Mouse (Mus musculus): ENCODE measurements at regions not wholly inside any gene's neighbourhood (a gene's known extent, or its start where the extent isn't known, plus 50 kb on each side); places are given as distances from the start of the nearest gene placed in this dataset.

GRCm38 (mm10) chr2:57856524-57857107, 141.1 kb upstream of the Galnt5 start:
- Histone ChIP-seq H3K36me3 (ENCODE audit: control insufficient read depth, insufficient read depth, low read length, poor library complexity, severe bottlenecking) (no peaks in the 10 kb centered on the region), H3K27me3 (ENCODE audit: control insufficient read depth, insufficient read depth, low read length, poor library complexity, severe bottlenecking) (no peaks in the 10 kb centered on the region)
- no peak for DNase-seq (ENCODE audit: low read depth, low spot score)

GRCm38 (mm10) chr2:57865289-57865688, 132.4 kb upstream of the Galnt5 start:
- no peak for DNase-seq (ENCODE audit: low read depth, low spot score)
- no peaks in the 10 kb centered on the region for H3K27me3 ChIP-seq (ENCODE audit: control insufficient read depth, insufficient read depth, low read length, poor library complexity, severe bottlenecking)
- H3K36me3 ChIP-seq (ENCODE audit: control insufficient read depth, insufficient read depth, low read length, poor library complexity, severe bottlenecking), result no peaks in the 10 kb centered on the region

DNA sequence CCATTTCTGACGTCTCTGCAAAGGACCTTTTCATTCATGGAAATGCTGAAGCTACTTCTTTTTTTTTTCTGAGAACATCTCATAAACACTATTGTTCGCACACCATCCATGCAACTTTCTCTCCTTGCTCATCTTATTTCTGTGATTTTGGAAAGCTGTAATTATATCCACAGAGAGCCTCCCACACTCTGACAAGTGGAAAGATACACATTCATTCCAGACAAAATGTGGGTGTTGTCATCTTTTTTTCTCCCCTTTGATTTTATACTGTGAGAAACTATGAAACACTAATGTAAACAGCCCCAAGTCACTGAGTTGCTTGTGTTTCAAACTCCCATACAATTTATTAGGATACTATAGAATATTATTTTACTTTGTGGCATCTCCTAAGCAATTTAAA, 129.6 kb upstream of the Galnt5 start:
- no peak for DNase-seq (ENCODE audit: low read depth, low spot score)
- Histone ChIP-seq H3K27me3 (ENCODE audit: control insufficient read depth, insufficient read depth, low read length, poor library complexity, severe bottlenecking) (no peaks in the 10 kb centered on the region), H3K36me3 (ENCODE audit: control insufficient read depth, insufficient read depth, low read length, poor library complexity, severe bottlenecking) (no peaks in the 10 kb centered on the region)

GRCm38 (mm10) chr2:57900168-57900567, 97.5 kb upstream of the Galnt5 start:
- Histone ChIP-seq H3K36me3 (ENCODE audit: control insufficient read depth, insufficient read depth, low read length, poor library complexity, severe bottlenecking) (no peaks in the 10 kb centered on the region), H3K27me3 (ENCODE audit: control insufficient read depth, insufficient read depth, low read length, poor library complexity, severe bottlenecking) (no peaks in the 10 kb centered on the region)
- DNase-seq (ENCODE audit: low read depth, low spot score), result no peak

DNA sequence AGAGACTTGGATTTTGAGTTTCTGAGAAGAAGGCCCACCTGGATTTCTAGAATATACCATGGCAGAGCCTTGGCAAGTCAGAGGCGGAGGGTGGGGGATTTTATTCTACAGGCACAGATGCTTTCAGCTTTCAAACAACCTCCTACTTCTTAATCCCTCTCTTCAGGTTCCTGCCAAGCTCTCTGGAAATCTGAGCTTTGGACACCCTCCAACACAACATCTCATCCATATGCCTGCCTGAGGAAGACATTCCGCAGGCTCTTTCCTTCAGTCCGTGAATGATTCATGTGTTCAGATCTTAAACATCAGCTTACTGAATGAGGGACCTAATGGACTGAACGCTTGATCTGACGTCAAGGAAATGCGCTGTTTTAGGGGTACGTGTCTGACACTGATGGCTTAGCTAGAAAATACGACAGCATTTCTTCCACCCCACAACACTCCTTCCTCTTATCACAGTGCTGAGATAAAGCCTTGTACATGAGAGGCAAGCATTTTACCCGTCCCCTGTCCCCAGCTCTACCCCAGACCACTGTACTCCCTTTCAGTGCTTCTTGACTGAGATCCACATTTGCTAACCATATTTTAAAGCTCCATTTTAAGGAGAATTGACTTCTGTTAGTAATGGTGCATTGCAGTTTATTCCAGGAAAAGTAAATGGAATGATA, 97.0 kb upstream of the Galnt5 start:
- Histone ChIP-seq H3K36me3 (ENCODE audit: control insufficient read depth, insufficient read depth, low read length, poor library complexity, severe bottlenecking) (no peaks in the 10 kb centered on the region), H3K27me3 (ENCODE audit: control insufficient read depth, insufficient read depth, low read length, poor library complexity, severe bottlenecking) (no peaks in the 10 kb centered on the region)
- DNase-seq (ENCODE audit: low read depth, low spot score), result no peak

GRCm38 (mm10) chr2:57905184-57905583, 92.5 kb upstream of the Galnt5 start:
- Histone ChIP-seq H3K27me3 (ENCODE audit: control insufficient read depth, insufficient read depth, low read length, poor library complexity, severe bottlenecking) (no peaks in the 10 kb centered on the region), H3K36me3 (ENCODE audit: control insufficient read depth, insufficient read depth, low read length, poor library complexity, severe bottlenecking) (no peaks in the 10 kb centered on the region)
- DNase-seq (ENCODE audit: low read depth, low spot score), result no peak

DNA sequence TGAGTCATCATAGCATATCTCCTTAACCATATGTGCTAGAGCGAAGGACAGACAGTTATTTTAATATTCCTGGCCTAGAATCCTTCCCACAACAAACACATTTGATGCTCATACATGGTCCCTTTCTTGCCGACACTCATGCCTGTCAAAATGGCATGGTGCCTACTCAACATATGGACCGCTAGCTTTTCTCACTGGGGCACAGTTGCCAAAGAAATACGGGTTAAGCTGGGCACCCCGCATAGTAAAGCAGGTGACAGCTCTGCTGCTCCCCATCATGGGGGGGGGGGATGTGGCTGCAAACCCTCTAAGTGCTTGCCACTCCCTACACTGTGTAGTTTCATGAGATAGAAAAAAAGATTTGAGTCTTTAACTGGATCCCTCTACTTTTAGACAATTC, 90.7 kb upstream of the Galnt5 start:
- DNase-seq (ENCODE audit: low read depth, low spot score), result no peak
- H3K27me3 ChIP-seq (ENCODE audit: control insufficient read depth, insufficient read depth, low read length, poor library complexity, severe bottlenecking), result no peaks in the 10 kb centered on the region
- no peaks in the 10 kb centered on the region for H3K36me3 ChIP-seq (ENCODE audit: control insufficient read depth, insufficient read depth, low read length, poor library complexity, severe bottlenecking)

DNA sequence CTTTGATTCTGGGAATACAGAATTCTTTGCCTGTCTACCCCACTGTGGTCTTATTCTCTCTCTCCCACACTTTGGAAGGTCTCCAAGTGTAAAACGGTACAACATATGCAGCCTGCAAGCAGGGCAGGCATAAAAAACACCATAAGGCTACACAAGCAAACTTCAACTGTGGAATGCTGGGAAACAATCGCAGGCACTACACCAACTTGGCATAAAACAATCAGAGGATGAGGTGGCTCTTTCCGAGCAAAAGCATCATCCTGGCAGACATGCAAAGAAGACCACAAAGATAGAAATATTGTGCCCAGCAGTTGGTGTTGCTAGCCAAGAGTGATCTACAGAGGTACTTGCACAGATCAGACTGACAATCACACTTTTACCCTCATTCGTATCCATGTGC, 88.0 kb upstream of the Galnt5 start:
- Histone ChIP-seq H3K36me3 (ENCODE audit: control insufficient read depth, insufficient read depth, low read length, poor library complexity, severe bottlenecking) (no peaks in the 10 kb centered on the region), H3K27me3 (ENCODE audit: control insufficient read depth, insufficient read depth, low read length, poor library complexity, severe bottlenecking) (no peaks in the 10 kb centered on the region)
- DNase-seq (ENCODE audit: low read depth, low spot score), result no peak

GRCm38 (mm10) chr2:57916375-57917023, 81.2 kb upstream of the Galnt5 start:
- H3K27me3 ChIP-seq (ENCODE audit: control insufficient read depth, insufficient read depth, low read length, poor library complexity, severe bottlenecking), result no peaks in the 10 kb centered on the region
- no peak for DNase-seq (ENCODE audit: low read depth, low spot score)
- no peaks in the 10 kb centered on the region for H3K36me3 ChIP-seq (ENCODE audit: control insufficient read depth, insufficient read depth, low read length, poor library complexity, severe bottlenecking)

DNA sequence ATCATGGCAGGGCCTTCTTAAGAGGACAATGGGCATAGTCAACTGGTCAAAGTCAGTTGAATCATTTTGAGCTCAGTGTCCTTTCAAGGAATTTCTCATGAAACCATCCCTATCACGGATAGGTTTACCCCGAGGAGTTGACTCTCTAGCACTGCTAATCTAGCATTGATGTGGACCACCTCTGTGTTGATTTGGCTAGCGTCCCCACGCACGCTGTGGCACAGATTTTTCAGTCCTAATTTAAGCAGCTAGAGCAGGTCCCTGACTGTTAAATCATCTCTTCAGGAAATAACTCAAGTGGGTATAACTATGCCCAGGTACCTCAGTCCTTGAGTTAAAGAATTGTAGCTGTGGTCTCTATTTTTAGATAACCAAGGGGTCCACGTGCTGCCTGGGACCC, 80.0 kb upstream of the Galnt5 start:
- no peaks in the 10 kb centered on the region for H3K27me3 ChIP-seq (ENCODE audit: control insufficient read depth, insufficient read depth, low read length, poor library complexity, severe bottlenecking)

DNA sequence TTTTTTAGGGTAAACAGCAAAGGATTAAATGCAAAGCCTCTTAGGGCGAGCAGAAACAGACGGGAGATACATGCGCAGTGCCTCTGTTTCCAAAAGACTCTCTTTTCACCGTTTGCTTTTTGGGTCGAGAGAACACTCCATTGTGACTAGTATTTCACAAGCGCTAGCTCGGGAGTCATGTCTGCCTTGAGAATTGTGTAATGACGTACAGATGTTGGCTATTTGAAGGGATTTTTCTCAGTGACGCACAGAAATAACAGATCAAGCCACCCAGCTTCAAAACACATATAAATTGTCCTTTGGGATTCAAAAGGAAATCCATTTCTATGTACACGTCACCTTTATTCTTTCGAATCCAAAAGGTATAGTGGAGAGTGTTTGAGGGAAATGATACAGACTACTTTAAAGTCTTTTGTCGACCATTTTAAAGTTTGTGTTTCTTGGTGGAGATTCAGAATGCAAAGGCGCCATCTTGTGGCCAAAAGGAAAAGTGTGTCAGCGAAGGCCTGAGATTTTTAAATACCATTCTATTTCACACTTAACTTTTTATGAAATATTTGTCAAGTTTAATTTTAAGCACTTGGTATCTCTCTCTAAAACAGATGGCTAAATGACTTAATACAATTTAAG, 78.5 kb upstream of the Galnt5 start:
- DNase-seq (ENCODE audit: low read depth, low spot score), result peak; percentile 43
- H3K27me3 ChIP-seq (ENCODE audit: control insufficient read depth, insufficient read depth, low read length, poor library complexity, severe bottlenecking), result no peaks in the 10 kb centered on the region
- H3K36me3 ChIP-seq (ENCODE audit: control insufficient read depth, insufficient read depth, low read length, poor library complexity, severe bottlenecking), result no peaks in the 10 kb centered on the region

More for the DNA sequence above, 80.0 kb upstream of the Galnt5 start:
- no peak for DNase-seq (ENCODE audit: low read depth, low spot score)
- H3K36me3 ChIP-seq (ENCODE audit: control insufficient read depth, insufficient read depth, low read length, poor library complexity, severe bottlenecking), result no peaks in the 10 kb centered on the region

GRCm38 (mm10) chr2:57934062-57934822, 63.4 kb upstream of the Galnt5 start:
- no peak for DNase-seq (ENCODE audit: low read depth, low spot score)
- no peaks in the 10 kb centered on the region for H3K36me3 ChIP-seq (ENCODE audit: control insufficient read depth, insufficient read depth, low read length, poor library complexity, severe bottlenecking)
- no peaks in the 10 kb centered on the region for H3K27me3 ChIP-seq (ENCODE audit: control insufficient read depth, insufficient read depth, low read length, poor library complexity, severe bottlenecking)
